Mouse (Mus musculus): ENCODE measurements around the gene Cfap43.

DNA sequence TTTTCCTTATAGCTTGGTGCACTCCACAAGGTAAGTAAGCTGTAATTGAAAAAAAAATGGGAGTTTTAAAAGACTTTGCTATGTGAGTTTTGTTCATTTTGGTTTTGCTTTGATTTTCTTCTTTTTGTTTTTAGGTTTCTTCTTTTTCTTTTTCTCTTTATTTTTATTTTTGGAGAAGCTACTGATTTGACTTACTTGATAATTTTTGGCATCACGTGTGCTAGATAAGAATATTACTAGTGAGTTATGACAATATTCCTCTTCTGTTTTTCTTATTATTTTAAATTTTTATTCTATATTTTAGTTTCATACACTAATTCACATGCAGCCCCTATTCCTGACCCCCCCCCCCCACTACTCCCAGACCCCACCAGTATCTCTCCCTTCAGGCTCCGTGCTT is 7.9 kb upstream of the Cfap43 start:
- no peak for TF ChIP-seq CTCF (conservative IDR thresholded peaks at IDR 0.05; ENCODE audit: insufficient read depth, insufficient read length, low read depth, low read length)
- TF ChIP-seq POLR2A (IDR thresholded peaks at IDR 0.05; ENCODE audit: low read depth, low read length), result no peak

Data from kidney, adult 2 months (tissue).